Mouse (Mus musculus) mouse trophoblast stem cell (cell line): Measurements from ENCODE around the gene AI597479.

Source experiments
- in situ Hi-C, 2 experiments: fragments of 300-500 bp; cut with MseI, MboI; formaldehyde crosslinking; loops; 2 replicates in 1 of 2; 3 replicates in 1 of 2; pipeline ENCODE4 v1.15.1; 2025

Gene AI597479

DNA sequence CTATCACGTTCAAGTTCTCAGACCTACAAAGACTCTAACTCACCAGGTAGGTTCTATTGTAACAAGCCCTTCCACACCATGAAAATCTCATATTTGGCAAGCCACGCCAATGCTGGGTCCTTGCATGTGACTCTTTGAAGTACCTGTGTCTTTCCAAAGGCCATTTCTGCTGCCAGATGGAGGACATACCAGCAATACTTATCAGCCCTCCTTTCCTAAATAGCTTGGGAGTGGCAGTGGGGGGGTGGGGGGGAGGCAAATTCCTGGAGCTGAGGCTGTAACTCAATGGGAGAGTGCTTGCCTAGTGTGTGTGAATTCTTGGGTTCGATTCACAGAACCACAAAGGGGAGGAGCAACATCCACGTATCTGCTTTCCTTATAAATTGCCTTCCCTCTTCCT lies 26.2 kb downstream of the AI597479 start:
- in situ Hi-C loops, result loop anchor here in 1 of 2 experiments (25.0 kb wide), 1 partner anchor 313 kb away; the partner anchor contains the start of gene Nck2

DNA sequence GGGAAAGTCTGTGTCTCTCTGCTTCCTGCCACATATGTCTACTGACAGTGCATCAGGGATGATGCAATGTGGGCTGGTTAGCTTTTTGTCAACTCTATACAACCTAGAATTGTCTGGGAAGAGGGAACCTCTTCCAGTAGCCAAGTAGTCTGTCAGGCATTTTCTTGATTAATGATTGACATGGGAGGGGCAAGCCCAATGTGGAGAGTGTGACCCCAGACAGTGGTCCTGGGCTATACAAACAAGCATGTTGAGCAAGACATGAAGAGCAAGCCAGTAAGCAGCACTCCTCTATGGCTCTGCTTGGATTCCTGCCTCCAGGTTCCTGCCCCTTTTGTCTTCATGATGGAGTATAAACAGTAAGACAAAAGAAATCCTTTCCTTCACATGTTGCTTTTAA lies 28.7 kb downstream of the AI597479 start:
- in situ Hi-C loops, result loop anchor here in 1 of 2 experiments (25.0 kb wide), 1 partner anchor 310 kb away; the partner anchor contains the start of gene Nck2

DNA sequence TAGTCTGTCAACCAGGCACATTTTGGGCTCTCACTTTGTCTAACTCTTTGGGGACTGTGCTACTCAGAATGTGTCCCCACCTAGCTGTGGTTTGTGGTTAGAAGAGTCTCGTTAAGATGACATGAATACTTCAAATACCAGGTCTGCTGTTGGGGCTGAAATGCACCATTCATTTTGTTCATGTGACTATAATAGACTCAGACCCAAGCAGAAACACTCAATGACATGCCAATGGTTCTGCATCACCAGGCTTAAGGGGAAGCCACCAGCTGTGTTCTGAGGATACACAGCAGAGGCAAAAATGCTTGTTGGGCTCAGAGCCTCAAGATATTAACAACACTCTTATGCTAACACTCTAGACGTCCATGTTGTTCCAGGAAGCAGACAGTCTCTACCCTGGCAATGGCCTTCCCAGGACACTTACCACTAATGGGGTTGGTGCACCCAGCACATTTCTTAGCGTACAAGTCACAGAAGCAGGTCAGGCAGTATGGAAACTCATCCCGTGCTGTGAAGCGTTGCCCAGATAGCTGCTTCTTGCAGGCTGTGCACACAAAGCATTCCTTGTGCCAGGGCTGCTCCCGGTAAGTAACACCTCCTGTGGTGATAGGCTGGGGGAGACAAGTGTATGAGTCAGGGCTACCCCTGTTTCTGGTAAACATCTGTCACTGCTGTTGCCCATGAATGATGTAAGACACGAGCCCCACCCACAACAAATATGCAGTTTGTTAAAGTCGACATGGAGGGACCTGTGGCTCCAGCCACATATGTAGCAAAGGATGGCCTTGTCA lies 29.5 kb downstream of the AI597479 start:
- in situ Hi-C loops, result loop anchor here in 1 of 2 experiments (25.0 kb wide), 1 partner anchor 309 kb away; the partner anchor contains the start of gene Nck2

DNA sequence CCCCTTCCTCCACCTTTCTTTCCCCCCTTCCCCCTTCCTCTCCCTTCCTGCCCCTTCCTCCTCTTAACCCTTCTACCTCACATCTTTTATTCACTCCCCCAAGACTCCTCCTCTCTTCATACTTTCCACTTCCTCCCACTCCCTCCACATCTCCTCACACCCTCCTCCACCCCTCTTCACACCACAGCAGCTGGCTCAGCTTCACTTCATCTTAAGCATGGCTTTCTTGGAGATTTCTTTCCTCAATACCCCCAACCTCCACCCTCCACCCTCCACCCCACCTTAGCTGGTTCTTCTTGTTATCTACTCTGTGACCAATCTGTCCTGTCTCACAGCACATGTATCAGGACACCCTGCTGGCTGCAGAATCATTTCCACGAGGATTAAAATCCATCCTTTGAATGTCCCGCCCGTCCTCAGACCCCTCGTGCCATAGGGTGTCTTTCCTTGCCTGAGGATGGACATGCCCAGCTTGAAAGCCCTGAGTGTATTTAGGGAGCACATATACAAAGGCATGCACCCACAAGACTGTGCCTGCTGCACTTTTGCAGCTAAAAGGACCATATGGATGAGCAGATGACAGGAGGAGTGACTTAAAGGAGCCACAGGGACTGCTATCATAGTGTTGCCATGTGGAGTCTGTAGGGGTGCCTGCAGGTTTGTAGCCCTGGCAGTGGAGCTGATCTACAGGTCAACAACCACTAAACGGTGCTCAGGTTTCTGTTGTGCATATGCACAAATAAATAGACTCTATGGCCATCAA lies 31.9 kb downstream of the AI597479 start:
- in situ Hi-C loops, result loop anchor here in 1 of 2 experiments (25.0 kb wide), 1 partner anchor 307 kb away; the partner anchor contains the start of gene Nck2

DNA sequence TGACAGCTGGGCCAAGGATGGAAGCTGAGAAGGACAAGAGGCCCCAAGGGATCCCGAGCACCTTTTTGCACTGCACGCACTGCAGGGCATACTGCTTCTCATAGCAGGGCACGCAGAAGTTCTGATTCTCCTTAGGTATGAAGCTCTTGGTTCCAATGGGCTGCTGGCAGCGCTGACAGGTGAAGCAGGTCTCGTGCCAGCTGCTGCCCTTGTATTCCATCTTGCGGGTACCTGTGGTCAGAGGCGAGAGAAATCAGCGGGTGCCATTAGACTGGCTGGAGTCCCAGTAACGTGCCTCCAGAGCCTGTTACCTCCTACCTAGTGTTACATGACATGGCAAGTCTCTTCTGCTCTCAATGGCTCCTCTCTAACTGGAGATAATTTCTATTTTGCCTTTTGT lies 33.1 kb downstream of the AI597479 start:
- in situ Hi-C loops, result loop anchor here in 1 of 2 experiments (25.0 kb wide), 1 partner anchor 306 kb away; the partner anchor contains the start of gene Nck2

DNA sequence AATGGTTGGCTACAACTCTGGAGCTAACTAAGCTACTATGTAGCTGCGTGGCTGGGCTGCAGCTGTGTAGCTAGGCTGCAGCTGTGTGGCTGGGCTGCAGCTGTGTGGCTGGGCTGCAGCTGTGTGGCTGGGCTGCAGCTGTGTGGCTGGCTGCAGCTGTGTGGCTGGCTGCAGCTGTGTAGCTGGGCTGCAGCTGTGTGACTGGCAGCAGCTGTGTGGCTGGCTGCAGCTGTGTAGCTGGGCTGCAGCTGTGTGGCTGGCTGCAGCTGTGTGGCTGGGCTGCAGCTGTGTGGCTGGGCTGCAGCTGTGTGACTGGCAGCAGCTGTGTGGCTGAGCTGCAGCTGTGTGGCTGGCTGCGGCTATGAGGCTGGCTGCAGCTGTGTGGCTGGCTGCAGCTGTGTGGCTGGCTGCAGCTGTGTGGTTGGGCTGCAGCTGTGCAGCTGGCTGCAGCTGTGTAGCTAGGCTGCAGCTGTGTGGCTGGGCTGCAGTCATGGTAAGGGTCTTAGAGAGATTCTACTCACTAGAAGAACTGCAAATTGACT lies 38.0 kb downstream of the AI597479 start:
- in situ Hi-C loops, result loop anchor here in 1 of 2 experiments (5.0 to 25.0 kb wide), 2 partner anchors 131 to 301 kb away; partner anchors contain the start of gene Nck2

DNA sequence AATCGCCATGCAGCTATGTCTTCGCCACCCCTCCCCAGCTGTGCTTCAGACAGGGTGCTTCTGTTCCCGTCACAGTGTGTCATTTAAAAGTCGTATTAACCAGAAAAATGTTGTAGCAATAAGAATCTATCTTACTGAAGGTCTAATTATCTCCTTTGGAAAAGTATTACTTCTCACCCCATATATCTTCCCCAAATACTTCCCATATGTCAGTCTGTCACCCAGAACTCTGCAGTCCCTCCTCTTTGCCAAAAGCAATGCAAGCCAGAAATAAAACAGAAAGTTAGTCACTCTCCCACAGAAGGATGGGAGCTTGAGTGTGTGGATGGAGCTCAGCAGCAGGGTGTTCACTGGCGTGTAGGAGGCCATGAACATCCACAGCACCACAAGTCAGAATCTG lies 38.8 kb downstream of the AI597479 start:
- in situ Hi-C loops, result loop anchor here in 1 of 2 experiments (5.0 to 25.0 kb wide), 2 partner anchors 130 to 300 kb away; partner anchors contain the start of gene Nck2

DNA sequence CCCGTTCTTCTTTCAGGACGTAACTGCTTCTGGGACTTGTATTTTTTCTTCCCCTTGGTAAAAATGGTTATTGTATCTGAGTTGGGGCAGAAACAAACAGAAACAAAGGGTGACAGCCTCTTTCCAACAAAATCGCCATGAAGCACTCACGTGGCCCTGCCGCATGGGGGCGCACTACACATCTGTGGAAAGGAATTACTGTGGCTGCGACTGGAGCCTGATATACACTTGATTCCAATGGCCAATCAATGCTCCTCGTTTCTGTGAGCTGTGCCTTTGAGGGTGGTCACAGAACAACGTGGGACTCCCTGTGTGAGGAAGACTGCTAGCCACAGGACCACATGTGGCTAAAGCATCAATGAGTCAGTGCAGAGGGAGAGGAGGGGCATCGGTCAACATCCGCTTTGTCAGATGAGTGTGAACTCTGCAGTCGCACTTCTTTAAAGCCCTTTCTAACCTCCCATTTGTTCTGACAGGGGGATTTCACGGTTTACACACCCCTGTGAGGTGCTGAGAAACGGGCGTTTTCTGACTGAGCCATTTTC lies 39.8 kb downstream of the AI597479 start:
- in situ Hi-C loops, result loop anchor here in 1 of 2 experiments (5.0 to 25.0 kb wide), 2 partner anchors 129 to 299 kb away; partner anchors contain the start of gene Nck2

DNA sequence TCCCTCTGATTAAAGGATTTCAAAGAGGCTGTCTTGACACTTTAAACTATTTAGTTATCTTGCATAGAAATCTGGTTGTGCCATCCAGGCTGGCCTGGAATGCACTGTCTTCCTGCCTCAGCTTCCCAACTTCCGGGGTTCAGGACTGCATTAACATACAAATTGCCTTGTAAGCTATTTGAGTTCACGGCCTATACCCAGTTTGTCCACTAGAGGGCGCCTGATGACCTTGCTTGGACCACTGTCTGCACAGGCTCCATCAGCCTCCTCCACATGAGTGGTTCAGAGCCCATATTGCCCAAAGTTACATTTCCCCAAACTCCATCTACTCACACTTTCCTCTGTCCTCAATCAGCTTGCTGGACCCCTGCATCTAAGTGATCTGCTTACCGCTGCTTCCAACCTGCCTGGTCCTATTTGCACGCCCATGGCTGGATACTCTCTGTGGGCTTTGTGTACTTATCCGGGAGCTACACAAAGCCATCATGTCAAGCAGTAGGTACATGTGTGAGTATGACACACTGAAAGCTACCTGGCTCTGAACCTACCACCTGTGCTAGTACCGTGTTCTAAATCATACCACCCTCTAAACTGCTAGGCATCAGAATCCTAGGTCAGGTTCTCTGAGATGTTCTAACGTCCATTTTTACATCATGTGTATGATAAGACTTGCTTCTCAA lies 41.2 kb downstream of the AI597479 start:
- in situ Hi-C loops, result loop anchor here (5.0 to 25.0 kb wide), 3 partner anchors 123 to 298 kb away; partner anchors contain the start of gene Nck2 (in 1 of the 2)

DNA sequence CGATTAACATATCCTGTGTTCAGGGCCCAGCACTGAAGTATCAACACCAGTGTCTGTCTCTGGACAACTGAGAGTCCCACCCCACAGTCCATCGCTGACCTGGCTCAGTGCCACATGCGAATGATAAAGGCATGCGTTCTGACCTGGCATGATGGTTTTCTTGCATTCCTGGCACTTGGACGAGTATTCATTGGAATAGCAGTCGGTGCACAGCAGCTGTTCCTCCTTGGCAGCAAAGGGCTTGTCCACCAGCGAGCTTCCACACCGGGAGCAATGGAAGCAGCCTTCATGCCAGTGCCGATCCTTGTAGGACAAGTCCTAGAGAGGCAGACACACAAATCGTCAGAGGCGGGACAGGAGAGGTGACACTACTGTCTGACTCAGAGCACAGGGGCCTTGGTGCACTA lies 43.0 kb downstream of the AI597479 start:
- in situ Hi-C loops, result loop anchor here (5.0 to 25.0 kb wide), 2 partner anchors 121 to 296 kb away; partner anchors contain the start of gene Nck2 (in 1 of the 2)

DNA sequence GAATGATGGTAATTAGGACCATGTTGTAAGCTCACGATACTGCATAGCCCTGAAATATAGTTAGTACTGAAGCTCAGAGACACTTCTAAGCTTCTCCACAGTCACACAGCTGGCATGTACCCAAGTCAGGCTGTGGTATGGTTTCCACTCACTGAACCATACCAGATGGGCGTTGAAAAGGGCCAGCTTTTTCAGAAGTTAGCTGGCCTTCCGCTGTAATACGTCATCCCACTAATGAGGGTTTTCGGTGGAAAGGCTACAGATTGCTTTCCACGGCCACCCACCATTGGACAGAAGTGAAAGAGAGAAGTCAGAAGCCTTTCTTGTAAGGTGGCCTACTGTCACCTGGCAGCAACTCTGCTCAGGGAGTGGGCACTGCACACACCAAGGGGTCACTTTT lies 44.3 kb downstream of the AI597479 start:
- in situ Hi-C loops, result loop anchor here (5.0 to 25.0 kb wide), 2 partner anchors 119 to 294 kb away; partner anchors contain the start of gene Nck2 (in 1 of the 2)

DNA sequence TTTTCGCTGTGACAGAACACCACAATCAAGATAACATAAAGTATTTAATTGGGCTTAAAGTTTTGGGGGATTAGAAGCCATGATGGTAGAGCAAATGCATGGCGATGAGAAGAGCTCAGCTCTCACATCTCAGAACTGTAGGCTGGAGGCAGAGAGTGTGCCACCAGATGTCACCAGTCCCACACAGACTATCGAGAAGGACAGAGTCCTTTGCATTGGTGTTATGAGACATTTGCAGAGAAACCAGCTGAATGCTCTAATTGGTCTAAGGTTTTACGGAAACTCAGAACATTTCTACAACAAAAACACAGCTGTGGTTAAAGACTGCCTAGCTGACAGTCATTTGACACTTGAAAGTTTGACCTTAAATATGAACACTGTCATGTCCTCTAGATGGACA lies 44.8 kb downstream of the AI597479 start:
- in situ Hi-C loops, result loop anchor here (5.0 to 25.0 kb wide), 2 partner anchors 119 to 294 kb away; partner anchors contain the start of gene Nck2 (in 1 of the 2)

DNA sequence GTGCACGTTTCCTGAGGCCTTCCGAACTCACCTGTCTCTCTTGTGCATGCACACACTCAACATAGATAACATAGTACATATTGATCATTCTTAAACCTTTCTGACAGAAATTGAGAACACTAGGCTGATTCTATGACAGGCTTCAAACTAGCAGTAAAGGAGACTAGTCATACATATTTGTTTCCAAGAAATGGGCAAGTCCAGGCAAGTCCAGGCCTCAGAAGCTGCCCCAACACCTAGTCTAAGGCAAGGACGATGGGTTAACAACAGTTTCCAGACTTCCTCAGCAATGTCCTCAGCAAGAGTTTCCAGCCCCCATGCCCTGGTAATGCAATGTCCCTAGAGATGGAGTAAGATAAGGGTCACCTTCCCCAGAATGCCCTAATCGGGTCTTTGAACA lies 45.3 kb downstream of the AI597479 start:
- in situ Hi-C loops, result loop anchor here (5.0 to 25.0 kb wide), 2 partner anchors 119 to 294 kb away; partner anchors contain the start of gene Nck2 (in 1 of the 2)

DNA sequence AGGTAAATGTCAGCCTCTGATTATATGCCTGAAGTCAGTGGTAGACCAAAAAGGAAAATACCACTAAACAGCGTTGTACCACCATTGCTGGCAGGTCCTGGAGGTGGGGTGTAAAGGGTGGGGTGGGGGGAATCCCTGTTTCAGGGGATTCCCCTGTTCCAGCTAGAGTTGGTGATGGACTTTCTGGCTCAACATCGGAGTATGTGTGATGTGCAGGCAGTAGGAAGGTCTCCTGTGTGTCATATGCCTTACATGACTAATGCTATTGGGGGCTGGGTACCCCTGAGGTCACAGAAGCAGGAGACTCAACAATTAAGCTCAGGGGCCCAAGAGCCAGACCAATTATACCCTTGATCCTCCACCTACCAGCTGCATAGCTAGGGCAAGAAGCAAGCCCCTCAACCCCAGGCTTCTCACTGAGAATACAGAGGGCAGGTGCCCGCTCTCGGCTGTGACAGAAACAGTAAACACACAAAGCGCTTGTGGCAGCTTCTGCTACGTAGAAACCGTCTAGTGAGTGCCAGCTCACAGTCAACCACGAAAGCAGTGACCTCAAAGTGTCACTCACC lies 45.9 kb downstream of the AI597479 start:
- in situ Hi-C loops, result loop anchor here (5.0 to 25.0 kb wide), 2 partner anchors 118 to 293 kb away; partner anchors contain the start of gene Nck2 (in 1 of the 2)

DNA sequence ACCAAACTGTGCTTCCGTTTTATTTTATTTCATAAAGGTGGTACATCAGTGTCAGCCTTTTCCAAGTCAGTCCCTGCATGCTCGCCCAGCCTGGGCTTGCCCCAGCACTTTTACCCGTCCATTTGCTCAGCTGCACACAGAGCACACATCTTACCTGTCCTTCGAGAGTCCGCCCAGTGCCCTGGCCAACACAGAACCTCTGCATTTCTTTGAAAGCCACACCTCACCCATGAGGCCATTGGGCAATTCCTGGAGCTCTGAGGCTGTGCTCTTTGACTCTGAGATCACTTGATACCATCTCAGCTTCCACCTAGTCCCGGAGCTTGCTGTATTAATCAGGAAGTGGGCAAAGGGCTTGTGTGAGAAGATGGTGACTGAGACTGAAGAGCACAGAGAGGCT lies 46.9 kb downstream of the AI597479 start:
- in situ Hi-C loops, result loop anchor here in 1 of 2 experiments (25.0 kb wide), 1 partner anchor 292 kb away; the partner anchor contains the start of gene Nck2

DNA sequence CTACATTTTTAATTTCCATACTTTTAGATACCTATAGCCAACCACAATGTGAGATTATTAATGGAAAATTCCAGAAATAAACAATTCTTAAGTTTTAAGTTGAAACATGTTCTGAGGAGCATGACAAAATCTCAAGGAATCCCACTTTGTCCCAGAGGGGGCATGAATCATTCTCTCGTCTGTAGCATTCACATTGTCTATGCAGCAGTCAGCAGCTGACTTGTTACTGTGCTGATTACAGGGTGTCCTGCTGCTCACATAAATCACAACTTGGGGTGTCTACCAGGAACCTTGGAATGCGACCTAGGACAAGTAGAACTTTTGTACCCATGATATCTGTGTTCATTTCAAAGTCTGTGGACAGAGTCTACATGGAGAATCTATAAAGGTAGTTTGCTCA lies 49.0 kb downstream of the AI597479 start:
- in situ Hi-C loops, result loop anchor here in 1 of 2 experiments (25.0 kb wide), 1 partner anchor 290 kb away; the partner anchor contains the start of gene Nck2

DNA sequence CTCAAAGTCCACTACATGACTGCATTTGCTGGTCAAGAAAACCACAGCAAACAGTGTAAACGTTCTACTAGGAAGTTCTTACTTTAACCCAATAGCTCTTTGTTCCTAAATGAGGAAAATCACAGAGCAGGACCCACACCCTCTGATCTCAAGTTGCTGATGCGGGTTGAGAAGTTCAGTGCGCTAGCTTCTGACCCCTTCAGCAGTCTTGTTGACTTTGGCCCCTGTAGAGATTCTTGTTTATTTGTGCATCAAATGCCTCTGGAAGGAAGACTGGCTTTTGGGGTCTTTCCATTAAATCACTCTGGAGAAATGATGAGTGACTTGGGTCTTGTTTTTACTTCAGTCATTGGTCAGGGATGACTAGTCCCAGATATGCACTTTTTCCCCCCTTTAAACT lies 51.7 kb downstream of the AI597479 start:
- in situ Hi-C loops, result no loop called here

DNA sequence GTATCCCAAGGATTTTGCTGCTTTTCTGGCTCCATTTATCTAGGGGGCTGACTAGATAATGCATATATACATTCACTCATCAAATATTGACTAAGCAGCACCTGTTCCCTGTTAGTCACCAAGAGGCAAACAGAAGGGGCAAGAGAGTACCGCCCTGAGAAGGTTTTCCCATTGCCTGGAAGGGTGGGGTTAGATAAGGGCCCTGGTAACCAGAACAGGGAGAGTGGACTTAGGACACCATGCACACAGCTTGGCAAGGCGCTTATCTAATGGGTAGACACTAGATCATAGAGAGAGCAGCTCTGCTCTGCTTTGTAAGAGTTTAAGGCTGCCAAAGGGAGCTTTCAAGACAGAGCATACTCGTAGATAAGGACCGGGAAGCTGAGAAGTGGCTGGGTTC lies 54.1 kb downstream of the AI597479 start:
- in situ Hi-C loops, result no loop called here

DNA sequence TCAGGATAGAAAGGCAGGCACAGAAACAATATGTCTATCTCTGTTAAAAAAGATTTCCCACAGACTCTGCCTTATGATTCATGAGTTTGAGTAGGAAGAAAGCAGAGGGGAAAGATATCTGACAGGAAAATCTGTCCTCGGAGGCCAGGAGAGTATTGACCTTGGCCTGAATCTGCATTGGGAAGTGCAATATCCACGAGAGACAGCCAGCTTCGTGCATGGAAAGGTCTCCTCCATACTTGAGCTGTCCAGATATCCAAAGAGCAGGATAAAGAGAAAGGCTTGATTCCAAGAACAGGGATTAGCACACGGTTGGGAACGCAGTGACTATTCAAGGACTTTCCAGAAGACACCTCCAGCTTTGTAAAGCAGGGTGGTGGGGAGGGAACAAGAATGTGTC lies 55.0 kb downstream of the AI597479 start:
- in situ Hi-C loops, result no loop called here

DNA sequence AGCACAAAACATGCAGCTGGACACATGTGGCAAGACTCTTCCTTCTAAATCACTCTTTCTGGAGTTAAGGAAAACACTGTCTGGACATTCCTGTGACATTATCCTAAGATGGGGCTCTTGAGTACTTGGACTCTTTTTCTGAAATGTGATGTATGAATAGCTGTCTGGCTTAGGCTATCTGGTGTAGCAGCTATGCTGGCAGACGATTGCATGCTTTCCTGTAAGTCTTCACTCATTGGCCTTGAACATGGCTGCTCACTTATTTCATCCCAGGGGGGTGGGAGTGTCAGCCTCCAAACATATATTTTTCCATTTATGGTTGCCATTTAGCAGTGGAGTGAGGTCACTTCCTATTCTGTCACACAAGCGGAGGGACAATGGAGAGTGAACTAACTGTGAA lies 56.0 kb downstream of the AI597479 start:
- in situ Hi-C loops, result no loop called here
